Mouse (Mus musculus) MEL-GATA-1-ER (cell line): ENCODE results near the gene Ctdnep1.

ENCODE experiments used
- DNase-seq: peaks from one replicate; pipeline ENCODE4 v3.0.0-alpha.2; 2012; ENCODE audit warnings: low read depth; ENCODE audit errors: extremely low read depth

Ctdnep1 gene

DNA sequence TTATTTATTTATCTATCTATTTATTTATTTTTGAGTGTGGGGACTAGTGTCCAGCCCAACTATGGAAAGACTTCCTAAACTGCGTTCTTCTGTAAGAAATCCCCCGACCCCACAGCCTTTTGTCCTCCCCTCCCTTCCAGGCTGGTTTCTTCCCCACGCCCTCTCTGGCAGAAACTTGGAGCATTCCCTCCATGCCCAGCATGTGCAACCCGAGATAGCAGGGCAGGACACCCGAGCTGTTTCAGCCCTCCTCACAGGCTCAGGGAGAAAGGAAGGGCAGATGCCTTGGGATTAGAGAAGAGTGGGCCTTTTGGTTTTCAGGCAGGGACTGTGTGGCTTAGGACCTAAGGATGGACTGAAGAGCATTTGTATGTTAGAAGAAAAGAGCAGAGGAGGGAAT, 1.9 kb downstream of the Ctdnep1 start:
- DNase-seq = no peak

DNA sequence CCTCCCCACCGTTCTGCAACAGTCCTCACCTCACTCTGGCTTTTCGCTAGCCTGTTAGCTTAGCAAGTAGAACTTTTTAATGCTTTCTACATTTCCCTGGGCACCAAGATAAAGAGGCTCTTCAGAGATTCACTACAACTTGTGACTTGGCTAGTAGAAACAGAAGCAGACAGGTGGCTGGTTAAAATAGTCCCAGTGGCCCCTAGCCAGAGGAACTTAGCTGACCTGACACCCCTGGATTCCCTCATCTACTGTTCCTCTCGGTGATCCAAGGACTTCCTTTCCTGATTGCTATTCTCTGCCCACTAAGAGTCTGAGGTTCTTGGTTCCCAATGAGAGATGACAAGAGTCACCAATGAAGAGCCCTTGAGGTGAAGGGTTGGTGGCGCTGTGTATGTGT, 2.4 kb downstream of the Ctdnep1 start:
- DNase-seq = no peak

DNA sequence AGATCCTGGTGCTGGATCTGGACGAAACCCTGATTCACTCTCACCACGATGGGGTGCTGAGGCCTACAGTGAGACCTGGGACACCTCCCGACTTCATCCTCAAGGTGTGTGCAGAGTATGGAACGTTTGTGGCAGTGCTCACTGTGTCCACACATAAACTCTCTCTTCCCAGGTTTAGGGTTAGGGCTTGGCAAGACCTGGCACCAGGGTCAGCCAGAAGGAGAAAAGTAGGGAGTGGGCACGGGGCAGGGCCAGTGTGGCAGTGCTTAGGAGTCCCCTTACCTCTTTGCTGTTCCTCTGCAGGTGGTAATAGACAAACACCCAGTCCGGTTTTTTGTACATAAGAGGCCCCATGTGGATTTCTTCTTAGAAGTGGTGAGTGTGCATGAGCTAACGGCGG, 3.5 kb downstream of the Ctdnep1 start:
- DNase-seq = no peak

DNA sequence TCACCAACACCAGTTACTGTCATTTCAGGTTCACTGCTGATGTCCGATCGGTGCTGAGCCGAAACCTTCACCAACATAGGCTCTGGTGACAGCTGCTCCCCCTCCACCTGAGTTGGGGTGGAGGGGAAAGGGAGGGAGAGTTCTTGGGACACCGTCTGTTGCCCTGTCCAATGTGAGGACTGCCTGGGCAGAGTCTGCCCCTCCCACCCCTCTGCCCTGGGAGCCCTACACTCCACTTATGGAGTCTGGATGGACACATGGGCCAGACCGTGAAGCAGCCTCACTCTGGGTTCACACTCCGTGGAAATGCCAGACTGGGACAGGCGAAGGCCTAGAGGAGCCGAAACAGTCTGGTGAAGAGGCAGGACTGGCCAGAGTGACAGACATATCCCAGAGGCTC, 9.0 kb downstream of the Ctdnep1 start:
- no peak for DNase-seq

DNA sequence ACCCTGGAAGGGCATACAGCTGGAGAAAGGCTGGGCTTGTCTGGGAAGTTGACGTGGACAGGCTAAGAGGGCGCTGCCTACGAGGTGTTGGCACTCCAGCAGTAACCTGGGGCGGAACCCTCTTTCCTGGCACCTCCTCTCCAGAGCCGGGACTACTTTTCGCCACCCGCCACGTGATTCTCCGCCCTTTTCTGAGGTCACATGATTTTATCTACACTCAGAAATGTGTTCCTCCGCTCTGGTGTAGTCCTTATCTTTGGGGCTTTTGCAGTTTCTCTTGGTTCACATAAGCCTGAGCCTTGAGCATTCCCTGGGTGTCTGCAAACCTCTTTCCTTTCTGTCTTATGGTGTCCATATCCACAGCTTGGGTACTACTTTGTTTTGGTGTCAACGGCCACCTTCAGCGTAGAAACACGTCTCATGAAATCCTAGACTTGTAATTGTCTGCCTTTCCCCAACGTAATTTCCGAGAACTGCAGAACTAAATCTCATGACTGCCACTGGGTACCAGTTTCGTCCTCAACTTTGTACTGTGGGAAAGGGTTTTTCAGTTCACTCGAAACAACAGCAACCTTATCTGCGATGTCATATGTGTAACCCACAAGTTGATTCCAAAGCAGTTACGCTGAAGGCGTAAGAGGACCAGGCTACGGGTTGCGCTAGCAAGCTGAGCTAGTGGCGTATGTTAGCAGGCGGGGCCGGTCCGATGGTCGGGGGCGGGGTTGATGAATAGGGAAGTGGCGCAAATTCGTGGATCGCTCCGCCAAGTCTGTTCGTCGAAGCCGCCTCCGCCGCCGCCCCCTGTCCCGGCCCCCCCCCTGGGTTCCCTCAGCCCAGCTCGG, 10.1 kb downstream of the Ctdnep1 start, which contains the start of gene Gabarap:
Gene Gabarap (plus strand): TSS at position 294 of the 842 bp plus-strand sequence.
- DNase-seq = peak; percentile 96

DNA sequence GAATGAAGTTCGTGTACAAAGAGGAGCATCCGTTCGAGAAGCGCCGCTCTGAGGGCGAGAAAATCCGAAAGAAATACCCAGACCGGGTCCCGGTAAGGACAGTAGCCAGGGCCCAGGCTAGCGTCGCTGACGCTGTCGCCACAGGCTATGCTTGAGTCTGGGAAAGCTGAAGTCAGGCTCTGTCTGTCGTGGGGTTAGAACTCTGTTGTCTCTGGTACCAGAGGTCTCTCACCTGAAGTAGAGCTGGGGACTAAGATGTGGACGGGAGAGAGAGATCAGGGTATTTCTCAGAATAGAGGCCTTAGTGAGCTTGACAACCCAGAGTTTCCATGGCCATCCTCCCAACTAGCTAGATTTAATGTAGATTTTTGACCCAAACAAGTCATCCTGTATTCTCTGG, 10.8 kb downstream of the Ctdnep1 start:
- no peak for DNase-seq

DNA sequence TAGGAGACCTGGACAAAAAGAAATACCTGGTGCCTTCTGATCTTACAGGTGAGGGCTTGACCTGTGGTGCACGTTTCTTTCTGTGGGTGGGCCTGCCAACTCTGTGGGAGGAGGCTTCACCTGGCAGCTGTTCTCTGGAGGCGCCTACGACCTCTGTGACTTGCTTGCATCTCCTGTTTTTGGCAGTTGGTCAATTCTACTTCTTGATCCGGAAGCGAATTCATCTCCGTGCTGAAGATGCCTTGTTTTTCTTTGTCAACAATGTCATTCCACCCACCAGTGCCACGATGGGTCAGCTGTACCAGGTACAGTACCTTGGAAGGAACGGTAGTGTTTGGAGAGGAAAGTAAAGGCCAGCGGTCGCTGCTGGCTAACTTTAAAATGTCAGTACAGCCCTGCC, 11.4 kb downstream of the Ctdnep1 start:
- DNase-seq = no peak

DNA sequence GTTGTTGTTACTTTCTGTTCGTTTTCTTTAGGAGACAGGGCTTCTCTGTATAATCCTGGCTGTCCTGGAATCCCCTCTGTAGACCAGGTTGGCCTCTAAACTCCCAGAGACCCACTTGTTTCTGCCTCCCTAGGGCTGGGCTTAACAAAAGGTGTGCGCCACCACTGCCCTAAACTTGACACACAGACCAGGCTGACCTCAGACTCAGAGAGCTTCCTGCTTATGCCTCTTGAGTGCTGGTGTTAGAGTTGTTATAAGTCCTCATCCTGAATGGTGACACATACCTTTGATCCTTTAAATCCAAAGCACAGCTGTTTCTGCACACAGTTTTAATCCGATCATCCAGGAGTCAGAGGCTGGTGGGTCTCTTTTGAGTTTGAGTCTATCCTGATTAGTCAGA, 12.0 kb downstream of the Ctdnep1 start:
- DNase-seq = no peak

DNA sequence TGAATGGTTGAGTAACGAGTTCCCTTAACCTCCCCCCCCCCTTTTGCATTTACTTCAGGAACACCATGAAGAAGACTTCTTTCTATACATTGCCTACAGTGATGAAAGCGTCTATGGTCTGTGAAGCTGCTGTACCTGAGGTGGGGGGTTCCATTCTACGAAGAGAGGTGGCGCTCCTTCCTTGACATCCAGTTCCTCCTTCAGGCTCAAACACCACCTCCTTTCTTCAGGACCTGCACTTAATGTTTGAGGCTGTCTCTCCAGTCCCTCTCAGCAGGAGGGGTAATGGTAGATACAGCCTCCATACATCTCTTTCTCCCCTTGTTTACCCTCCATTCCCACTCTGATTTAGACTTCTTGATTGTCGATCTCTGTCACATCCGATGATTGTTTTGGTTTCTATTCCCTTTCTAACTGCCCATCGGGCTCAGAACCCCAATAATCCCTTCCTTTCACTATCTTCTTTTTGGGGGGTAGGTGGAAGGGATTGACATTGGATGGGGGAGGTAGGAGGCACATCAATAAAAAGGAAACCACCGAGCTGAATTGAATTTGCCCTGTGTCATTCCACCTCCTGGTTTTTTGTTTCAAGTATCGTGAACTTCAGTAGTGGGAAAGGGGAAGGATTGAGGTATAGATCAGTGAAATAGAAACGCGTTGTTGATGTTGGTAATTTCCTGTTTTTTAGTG, 13.6 kb downstream of the Ctdnep1 start:
- DNase-seq = no peak

DNA sequence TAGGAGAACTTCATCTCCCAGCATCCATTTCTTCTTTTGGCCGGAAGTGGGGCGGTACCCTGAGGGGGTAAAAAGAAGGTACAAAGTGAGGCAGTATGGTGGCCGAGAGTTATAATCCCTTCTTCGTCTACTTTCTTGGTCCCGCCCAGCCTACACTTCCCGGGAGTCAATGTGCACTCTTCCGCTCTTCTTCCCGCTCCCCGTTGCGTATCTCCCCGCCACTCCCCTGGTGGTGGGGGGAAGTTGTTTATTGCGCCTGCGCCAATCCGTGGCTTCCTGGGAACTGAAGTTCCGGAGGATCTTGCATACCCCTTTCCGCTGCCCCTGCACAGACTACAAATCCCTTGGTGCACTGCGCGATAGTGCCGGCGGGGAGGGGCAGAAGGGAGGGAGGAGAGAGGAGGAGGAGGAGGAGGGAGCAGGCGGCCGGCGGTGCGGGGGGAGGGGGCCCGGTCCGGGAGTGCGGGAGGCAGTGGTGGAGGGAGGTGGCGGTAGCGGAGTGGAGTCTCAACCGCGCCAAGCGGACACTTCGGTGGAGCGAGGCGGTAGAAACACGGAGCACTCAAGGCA, 14.5 kb downstream of the Ctdnep1 start, which contains the start of gene Phf23:
Gene Phf23 (plus strand): TSS at position 387 of the 570 bp plus-strand sequence.
- DNase-seq = peak; percentile 99

DNA sequence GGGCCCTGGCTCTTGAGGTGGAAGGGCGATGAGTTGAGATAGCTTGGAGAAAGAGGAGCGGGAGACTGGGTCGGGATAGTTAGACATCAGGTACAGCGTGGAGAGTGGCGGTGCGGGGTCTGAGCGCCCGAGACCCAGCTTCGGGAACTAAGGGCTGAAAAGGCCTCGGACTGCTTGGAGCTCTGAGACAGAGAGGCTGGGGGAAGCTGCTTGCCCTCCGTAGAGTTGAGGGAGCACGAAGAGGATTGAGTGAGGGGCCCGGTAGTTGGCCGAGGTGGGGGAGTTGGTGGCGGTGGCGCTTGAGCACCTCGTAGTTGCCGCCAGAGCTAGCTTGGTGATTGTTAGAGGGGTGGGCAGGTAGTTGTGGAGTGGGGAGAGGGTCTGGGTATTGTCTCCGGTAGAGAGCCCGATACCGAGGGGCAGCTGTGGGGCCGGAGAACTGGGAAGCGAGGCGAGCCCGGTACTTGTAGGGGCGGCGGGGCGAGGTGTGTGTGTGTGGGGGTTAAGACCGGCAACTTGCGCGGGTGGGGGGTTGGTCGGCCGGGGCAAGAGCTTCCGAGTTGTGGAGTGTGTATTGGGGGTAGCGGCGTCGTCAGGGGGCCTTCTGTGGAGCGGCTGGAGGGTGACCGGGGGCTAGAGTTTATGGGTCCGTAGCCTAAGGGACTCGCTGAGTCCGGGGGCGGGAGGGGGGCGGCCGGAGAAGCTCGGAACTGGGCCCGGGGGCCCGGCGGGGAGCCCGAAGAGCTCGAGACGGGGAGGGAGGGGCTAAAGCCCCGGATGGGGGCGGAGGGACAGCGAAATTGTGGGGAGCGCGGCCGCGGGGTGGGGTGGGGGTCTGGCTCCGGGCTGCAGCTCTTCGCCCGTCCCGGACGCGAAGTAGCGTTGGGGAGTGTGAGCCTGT, 15.5 kb downstream of the Ctdnep1 start:
- DNase-seq = no peak

DNA sequence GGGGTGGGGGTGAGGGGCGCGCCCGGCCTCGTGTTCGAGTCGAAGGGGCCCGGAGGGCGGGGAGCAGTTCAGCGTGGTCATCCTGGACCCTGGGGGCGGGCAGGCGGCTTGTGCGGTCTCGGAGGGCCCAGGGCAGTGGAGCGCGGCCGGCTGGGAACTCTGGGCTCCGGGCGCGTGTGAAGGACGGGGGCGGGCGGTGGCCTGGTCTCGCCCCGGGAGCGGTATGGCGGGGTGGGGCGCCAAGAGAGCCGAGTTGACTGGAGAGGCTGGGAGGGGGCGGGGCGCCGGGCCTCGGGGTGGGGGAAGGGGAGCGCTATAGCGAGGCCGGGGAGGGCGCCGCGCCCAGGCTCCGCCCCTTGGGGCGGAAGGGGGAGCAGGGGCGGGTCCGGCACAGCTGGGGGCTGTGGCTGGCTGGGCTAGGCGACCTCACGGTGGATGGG, 16.1 kb downstream of the Ctdnep1 start:
- no peak for DNase-seq

DNA sequence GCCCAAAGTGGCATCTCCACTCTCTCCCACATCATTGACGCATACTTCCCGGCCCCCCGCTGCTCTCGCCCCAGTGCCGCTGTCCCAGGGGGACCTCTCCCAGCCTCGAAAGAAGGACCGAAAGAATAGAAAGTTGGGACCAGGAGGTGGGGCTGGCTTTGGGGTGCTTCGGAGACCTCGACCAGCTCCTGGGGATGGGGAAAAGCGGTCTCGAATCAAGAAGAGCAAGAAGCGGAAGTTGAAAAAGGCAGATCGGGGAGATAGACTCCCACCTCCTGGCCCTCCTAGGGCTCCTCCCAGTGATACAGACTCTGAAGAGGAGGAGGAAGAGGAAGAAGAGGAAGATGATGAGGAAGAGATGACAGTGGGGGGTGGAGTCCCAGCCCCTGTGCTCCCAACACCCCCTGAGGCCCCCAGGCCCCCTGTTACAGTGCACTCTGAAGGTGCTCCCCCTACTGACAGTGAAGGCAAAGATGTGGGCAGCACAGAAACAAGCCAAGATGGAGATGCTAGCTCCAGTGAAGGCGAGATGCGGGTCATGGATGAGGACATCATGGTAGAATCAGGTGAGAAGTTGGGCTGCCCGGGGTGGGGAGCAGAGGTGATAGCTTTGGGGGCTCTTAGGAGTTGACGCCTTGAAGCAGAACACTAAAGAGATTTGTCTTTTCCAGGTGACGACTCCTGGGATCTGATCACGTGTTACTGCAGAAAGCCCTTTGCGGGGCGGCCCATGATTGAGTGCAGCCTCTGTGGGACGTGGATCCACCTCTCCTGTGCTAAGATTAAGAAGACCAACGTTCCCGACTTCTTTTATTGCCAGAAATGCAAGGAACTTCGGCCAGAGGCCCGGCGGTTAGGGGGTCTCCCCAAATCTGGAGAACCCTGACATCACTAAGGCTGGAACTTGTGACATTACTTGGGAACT, 17.9 kb downstream of the Ctdnep1 start:
- DNase-seq = peak; percentile 73

DNA sequence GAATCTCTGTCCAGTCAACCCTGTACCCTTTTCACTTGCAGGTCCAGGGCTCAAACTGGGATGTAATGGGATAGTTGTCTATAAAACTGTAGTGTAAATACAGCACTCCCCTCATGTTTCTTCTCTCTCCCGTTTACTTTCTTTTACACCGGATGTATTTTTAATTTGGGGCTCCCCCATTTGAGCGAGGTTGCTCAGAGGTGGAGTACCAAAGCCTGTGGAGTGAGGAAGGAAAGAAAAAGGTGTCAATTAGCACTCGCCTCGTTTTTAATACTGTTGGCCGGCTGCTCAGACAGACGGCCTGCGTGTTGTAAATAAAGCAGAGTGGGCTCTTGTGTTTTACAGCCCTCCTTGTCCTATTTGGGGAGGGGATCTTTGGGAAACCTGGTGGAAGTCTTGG, 18.7 kb downstream of the Ctdnep1 start:
- DNase-seq = no peak

DNA sequence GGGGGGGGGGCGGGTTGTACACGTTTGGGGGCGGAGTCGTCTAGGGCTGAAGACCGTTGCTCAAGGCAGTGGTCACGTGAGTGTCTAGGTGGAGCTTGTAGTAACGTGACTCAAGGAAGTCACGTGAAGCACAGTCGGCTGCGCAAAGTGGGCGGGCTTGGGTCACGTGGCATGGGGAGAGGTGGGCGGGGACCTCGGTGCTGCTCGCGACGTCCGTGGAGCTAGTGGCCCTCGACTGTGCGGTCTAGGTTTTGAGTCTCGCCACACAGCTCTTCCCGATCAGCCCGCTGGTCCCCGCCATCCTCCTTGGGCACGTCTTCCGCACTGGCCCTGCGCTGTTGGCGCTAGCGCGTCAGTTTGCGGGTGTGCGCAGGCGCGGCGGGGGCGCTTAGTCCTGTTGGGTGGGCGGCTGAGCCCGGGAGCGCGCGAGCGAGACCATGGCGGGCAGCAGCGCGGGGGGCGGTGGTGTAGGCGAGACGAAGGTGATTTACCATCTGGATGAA, 19.5 kb downstream of the Ctdnep1 start, which contains the start of gene Dvl2:
Gene Dvl2 (plus strand): TSS at position 200 of the 503 bp plus-strand sequence.
- DNase-seq = peak; percentile 96

DNA sequence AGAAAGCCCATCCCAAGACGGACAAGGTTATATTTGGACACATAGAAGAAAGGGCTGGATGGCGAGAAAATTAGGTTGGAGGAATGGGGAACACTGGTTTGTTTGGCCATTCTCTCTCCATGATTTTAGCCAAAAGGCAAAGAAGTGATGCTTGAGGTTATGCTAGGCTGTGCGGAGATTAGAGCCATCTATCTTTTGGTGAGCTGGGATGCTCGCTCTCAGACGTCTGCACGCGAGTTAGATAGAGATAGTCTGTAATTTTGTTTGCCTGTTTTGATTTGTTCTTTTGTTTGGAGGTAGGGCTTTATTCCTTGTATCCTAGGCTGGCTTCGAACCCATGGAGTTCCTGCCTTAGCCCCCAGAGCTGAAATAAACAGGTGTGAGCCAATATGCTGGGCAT, 20.2 kb downstream of the Ctdnep1 start:
- no peak for DNase-seq

DNA sequence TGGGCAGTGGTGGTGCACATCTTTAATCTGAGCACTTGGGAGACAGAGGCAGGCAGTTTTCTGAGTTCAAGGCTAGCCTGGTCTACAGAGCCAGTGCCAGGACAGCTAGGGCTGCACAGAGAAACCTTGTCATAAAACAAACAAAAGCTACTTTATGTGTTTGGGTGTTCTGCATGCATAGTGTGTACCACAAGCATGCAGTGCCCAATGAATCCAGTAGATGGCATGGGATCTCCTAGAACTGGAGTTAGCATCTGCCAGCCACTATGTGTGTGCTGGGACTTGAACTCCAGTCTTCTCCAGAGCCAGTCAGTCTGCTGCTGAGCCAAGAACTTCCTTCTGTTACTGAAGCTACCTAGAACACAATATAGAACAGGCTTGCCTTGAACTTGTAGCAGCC, 20.9 kb downstream of the Ctdnep1 start:
- DNase-seq = no peak

DNA sequence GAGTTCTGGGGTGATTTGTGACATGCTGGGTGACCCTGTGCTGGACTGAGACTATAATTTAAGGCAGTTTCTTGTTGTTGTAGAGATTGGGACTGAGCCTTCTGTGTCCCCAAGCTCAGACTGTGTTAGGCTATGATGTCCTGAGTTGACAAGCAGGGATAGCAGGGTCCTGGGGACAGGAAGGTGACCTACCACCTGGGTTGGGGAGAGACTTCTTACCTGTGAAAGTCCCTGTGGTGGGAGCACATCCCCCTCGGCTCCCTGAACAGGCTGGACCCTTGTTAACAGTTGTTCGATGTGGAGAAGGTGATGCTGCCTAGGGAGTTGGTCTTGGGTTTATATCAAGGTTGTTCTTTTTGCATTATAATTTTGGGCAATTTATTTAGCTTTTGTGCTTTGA, 21.5 kb downstream of the Ctdnep1 start:
- DNase-seq = no peak

DNA sequence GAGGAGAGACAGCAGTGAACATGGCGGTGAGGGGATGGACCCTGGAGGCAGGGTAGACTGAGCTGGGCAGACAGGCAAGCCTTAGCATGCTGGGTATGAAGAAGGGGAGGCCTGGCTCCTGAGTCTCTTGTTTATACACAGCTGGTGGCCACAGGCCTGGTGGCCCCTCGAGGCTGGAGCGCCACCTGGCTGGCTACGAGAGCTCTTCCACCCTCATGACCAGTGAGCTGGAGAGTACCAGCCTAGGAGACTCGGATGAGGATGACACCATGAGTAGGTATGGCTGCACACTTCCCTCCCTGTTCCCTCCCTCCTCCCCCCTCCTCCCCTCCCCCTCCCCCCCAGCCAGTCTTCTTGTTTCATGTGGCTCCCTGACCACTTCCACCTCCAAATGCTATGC, 24.6 kb downstream of the Ctdnep1 start:
- DNase-seq = no peak

DNA sequence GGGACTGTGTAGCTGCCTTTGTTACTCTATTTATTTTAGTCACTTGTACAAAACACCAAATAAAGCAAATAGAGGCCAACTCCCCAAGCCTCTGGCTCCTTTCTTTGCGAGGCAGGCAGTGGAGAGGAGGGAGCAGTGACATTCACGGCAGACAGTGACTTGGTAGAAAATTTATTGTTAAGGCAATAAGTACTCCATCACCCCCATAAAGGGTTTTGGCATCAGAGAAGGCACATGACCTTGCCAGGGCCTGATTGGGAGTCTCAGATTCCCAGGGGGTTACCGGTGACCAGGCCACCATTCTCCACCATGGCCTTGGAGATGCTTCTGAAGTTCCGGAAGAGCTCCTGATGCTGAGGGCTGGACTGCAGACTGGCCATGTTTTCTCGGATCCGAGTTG, 29.1 kb downstream of the Ctdnep1 start:
- DNase-seq = no peak
